Mouse (Mus musculus): ENCODE results near the gene Tdp1.
"Not testable (repeated sequence)": the region's sequence is repeated elsewhere in the genome, so short reads cannot be mapped to it uniquely, and the experiment has no call there.

The Tdp1 gene

DNA sequence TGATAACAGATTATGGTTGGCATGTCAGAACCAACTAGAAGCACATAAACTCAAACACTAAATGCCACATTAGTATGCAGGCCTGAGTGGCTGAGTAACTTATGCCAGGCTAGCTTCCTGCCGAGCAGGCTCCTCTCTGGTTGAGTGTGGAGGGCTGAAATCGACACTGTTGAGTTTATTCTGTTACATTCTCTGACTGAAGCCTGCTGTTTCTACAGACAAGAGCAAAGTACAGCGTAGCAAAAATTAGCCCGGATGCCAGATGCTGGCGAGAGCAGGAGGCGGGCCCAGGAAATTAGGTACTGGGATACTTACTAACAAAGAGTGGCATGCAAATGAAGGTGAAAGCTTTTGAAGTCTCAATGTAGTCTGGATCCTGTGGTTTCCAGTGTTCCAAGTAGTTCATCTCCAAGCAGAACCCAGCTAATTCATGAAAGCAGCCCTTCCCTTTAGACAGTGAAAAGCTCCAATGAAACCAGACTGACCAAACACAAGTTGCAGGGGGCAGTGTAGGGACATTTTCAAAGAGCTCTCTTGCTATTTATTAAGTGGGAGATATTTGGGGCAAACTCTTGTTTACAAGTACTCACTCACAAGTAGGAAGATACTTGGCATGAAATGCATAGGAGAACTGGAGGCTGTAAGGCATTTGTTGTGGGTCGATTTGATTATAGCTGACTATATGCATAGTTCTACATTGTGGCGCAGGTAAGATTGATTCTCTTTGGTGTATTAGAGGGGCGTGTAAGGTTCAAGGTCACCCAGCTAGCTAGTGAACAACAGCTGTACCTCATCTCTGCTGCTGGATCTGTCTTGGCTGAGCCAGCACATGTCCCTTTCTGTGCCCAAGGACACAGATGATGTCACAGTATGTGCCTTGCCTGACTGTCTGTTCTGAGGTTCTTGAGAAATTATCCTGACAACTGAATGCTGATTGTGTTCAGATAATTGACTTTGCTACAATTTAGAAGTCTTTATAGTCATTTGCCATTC is 74.0 kb downstream of the Tdp1 start:
- no peak for DNase-seq (ENCODE audit: low spot score in 2 of 2)

DNA sequence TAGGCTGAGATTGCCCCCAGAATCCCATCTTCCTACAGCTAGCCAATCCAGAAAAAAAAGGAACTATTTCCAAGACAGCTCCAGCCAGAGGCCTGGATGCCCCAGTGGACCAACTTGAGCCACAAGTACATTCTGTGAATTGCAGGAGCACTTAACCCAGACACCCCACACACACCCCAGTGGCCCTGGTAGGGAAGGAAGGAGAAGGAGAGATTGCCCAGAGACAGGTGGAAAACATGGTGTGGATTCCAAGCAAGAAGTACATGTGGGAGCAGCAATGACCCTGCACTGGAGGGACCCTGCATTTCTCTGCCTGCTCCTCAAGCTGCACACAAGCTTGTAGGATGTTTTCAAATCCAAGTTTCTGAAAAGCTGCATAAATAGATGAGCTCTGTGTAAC is 75.0 kb downstream of the Tdp1 start:
- no peak for DNase-seq (ENCODE audit: low spot score in 2 of 2)

DNA sequence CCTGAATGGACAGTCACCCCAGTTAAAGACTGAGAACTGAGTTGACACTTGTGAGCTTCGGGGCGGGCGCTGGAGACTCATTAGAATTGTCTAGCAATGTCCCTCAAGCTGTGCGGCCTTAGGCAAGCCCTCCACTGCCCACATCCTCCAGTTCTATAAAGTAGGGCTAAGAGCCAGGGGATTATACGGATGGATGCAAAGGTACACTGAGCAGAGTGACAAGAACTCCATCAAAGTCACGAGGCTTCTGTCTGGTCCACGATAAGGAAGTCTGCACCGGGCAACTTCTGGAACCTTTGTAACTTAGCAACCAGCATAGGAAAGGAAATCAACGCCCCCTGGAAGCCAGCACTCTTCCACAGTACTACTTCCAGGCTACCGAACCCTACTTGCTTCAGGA is 75.6 kb downstream of the Tdp1 start:
- no peak for DNase-seq (ENCODE audit: low spot score in 2 of 2)

DNA sequence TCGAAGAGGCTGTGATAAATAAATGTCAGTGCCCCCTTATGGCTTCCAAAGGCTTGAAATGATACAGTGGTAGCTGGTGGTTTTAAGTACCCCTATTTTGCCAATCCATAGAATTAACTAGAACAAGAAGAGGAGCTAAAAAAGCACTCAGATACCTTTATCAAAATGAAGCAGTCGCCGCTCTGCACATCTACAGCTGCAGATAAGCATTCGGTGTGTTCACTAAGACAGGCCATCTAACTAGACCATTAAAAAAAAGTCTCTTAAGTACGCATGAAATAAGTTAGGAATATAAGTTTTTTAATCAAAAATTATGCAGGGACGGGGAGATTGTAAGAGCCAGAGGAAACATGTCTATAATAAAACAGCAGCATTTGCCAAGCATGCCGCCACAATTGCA is 76.4 kb downstream of the Tdp1 start:
- no peak for DNase-seq (ENCODE audit: low spot score in 2 of 2)

DNA sequence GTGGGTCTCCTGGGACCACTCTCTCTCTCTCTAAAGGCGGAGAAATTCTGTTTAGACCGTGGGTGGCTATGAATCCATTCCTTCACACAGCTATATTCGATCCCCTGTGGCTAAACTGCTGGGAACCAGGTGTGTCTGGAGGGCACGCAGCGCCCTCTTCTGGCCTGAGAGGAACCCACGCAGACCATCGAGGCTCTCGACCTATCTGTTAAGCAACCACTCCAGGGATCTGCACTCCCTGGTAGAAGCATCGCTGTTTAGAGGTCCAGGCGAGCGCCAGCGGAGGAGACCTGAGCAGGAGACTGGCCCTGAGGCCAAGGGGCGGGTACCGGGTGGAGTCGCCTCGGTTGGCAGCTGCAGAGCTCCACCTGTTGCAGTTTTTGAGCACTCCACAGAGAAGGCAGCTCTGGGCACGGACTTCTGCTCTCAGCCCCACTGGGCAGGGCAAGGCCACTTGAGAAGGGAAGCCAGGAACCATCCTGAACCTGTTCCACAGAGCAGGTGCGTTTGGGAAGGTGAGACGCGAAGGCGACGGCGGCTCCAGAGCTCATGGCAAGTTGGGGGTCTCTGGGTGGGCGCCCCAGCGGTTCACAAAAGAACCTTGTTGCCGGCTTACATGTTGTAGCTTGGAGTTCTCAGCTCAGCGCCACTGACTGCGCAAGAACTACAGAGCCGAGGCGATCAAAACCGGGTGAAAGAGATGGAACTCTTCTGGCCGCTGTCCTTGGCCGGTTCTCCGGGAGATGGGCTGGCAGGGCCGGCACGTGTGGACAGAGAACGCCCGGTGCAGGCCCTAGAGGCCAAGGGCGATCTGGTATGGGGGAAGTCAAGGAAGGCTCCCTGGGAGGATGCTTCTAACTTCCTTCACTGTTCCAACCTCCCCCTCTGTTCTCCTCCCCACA is 80.2 kb downstream of the Tdp1 start, which contains the start of gene Kcnk13:
Gene Kcnk13 (plus strand): TSS at position 199 of the 902 bp plus-strand sequence.
- DNase-seq (ENCODE audit: low spot score in 2 of 2), result peak in 1 of 2 experiments; percentile 68

DNA sequence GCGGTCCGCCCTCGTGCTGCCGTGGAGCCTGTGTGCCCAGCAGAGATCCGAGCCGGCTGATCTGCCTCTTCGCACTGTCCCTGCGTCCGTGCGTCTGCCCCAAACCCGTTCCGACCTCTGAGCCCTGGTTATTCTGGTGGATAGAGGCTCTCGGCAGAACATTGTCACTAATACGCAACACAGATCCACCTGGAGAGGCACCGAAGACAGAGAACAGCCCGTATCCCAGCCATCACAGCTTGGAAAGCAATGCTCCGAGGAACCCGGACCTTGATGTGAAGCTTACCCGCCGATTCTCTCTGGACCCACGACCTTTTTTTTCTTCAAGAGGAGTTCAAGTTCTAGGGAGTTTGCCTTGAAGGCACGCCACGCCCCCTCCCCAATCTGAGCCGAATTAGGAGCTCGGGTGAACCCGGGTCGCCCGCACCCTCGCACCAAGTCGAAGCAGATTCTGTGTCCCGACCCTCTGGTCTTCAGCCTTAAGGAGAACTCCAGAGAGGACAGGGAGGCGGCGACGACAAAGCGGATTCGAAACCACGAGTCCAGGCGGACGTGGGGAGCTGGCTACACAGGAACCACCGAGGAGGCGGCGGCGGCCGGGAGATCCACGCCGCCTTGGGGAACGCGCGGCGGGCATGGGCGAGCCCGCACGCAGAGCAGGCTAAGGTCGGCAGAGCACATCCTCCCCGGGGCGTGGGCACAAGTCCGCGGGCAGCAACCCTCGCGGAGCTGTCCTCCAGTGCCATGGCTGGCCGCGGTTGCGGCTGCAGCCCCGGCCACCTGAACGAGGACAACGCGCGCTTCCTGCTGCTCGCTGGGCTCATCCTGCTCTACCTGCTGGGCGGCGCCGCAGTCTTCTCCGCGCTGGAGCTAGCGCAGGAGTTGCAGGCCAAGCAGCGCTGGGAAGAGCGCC is 81.1 kb downstream of the Tdp1 start:
- DNase-seq (ENCODE audit: low spot score in 2 of 2), result peak in 1 of 2 experiments; percentile 33

DNA sequence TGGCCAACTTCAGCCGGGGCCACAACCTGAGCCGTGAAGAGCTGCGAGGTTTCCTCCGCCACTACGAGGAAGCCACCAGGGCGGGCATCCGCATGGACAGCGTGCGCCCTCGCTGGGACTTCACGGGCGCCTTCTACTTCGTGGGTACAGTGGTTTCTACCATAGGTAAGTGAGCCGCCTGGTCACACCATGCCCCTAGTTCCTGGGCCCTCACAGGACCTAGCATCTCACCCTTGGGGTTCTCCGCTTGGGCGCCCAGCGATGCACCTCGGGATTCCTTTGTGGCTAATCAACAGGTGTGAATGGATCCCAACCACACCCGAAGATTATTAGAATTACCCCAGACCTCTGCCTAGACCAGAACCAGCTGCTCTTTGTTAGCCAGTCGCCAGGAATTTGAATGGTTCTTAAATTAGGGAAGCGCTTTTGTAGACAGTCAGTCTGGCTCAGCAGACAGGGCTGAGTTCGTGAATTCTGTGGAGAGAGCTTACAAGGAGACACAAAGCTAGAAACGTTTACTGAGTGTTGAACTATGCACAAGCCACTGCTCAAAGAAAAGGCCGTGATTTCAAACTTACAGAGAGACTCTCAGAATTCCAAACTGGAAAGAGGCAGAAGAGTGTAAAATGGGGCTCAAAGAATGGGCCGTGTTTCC is 81.9 kb downstream of the Tdp1 start:
- no peak for DNase-seq (ENCODE audit: low spot score in 2 of 2)

DNA sequence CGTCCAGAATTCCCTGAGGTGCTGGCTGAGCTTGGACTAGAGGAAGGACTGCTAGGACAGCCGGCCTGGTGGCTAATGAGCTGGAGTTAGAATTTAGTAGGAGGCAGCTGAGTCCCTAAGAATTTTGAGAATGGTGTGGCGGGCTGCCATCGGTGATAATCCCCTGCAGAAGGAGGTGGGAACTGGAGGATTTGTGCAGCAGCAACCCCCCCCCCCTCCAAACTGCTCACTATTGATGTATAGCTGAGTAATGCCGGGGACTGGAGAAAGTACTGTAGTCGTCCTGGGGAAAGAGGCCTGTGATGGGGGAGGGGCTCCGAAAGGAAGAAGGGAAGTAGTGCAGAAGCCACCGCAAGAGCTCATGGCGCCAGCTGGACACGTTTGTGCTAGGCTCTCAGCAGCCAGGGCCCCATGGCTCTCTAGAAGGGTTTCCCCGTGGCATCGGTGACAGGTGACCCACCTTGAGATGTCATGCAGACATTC is 82.6 kb downstream of the Tdp1 start:
- no peak for DNase-seq (ENCODE audit: low spot score in 2 of 2)

DNA sequence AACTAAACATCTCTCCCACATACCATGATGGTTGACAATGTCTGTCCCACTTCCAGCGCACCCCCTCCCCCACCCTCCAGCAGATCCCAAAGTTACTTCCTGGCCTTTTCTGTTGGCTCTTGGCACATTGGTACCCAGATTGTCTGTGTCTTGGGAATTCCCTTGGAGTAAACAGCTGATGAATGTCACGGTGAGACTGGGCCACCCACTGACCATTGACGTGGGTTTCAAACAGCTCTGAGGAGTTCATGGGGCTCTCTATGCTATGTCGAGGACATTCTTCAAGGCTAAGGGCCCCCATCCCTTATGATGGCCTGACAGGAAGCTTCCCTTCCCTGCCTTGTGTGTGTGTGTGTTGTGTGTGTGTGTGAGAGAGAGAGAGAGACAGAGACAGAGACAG is 85.6 kb downstream of the Tdp1 start:
- no peak for DNase-seq (ENCODE audit: low spot score in 2 of 2)

DNA sequence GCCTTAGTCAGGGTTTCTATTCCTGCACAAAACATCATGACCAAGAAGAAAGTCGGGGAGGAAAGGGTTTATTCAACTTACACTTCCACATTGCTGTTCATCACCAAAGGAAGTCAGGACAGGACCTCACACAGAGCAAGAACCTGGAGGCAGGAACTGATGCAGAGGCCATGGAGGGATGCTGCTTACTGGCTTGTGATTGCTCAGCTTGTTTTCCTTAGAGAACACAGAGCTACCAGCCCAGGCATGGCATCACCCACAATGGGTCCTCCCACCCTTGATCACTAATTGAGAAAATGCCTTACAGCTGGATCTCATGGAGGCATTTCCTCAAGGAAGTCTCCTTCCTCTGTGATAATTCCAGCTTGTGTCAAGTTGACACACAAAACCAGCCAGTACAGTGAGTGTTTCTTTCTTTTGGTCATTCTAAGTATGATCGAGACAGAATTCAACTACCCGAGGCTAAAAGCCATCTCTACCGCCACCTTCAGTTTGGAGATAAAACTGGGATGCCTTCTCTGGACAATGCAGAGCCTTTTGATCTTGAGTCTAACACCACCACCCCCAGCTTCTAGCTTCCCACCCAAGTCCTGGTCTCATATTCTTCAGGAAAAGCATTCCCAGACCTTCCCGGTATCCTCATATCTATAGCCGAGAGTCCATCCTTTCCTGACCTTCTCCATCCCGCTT is 87.0 kb downstream of the Tdp1 start:
- not testable (repeated sequence) for DNase-seq (ENCODE audit: low spot score in 2 of 2)

DNA sequence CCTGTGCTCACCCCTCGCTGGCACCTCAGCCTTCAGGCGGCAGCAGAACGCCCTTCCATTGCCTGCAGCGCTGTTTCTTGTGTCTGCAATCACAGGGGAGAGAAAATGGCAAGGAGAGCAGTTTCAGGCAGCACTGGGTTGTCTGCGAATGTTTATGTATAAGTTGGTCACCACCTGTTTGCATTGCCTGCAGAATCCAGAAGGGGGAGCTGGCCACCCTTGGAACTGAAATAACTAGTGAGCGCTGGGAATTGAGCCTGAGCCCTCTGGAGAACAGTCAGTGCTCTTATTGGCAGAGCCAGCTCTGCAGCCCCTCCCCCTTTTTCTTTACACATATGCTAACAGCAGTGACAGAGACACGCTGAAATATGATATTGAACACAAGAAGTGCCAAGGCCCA is 88.5 kb downstream of the Tdp1 start:
- no peak for DNase-seq (ENCODE audit: low spot score in 2 of 2)

DNA sequence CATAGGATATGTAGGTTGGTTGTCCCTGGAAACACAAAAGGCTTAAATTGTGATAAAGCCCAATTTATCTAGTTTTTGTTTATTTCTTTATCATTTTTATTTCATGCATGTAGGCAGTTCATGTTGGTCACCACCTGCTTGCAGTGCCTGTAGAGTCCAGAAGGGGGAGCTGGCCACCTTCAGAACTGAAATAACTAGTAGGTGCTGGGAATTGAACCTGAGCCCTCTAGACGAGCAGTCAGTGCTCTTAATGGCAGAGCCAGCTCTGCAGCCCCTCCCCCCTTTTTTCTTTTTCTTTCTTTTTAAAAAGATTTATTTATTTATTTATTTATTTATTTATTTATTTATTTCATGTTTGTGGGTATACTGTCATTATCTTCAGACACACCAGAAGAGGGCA is 89.3 kb downstream of the Tdp1 start:
- DNase-seq (ENCODE audit: low spot score in 2 of 2), result no peak

DNA sequence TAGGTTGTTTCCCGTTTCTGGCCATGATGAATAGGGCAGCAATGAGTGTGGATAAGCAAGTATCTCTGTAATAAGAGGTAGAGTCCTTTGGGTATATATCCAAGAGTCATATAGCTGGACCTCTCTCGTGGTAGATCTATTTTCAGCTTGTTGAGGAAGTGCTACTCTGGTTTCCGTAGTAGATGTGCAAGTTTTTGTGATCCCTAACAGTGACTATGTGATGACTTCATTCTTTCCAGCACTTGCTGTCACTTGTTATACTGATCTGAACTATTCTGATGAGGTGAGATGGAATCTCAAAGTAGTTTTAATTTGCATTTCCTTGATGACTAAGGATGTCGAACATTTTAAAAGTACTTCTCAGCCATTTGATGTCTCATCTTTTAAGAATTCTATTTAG is 95.2 kb downstream of the Tdp1 start:
- no peak for DNase-seq (ENCODE audit: low spot score in 2 of 2)

DNA sequence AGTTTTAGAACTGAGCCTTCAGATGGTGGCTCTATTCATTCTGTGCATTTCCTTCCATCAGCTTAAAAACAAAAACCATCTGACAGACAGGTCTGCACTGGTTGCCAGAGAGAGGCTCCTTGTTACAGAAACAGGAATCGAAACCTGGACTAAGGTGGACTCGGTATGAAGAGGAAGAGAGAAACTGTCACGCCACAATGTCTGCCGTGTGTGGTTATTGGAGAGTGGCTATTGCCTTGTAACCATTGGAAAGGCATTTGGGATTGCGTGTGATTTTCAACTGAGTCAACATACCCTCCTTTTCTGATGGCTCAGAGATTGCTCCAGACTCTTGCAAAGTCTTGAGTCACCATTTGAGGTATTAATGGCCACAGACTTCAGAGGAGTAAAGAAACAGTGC is 102.5 kb downstream of the Tdp1 start:
- no peak for DNase-seq (ENCODE audit: low spot score in 2 of 2)

DNA sequence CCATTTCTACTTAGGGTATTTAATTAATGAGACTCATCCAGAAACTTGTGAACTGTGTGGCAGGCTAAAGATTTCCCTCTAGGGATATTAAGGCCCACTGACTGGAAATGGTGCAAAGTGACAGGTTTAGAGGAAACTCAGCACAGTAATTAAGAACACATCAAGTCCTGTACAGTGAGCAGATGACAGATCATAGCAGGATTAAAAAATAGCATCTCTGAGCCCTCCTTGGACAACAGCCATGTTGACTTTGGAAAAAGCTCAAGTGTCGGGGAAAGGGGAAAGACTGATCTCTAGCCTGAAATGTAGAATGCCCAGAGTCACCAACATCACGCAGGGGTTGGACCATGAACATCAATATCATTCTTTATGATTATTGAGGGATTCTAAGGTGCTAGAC is 103.8 kb downstream of the Tdp1 start:
- no peak for DNase-seq (ENCODE audit: low spot score in 2 of 2)

DNA sequence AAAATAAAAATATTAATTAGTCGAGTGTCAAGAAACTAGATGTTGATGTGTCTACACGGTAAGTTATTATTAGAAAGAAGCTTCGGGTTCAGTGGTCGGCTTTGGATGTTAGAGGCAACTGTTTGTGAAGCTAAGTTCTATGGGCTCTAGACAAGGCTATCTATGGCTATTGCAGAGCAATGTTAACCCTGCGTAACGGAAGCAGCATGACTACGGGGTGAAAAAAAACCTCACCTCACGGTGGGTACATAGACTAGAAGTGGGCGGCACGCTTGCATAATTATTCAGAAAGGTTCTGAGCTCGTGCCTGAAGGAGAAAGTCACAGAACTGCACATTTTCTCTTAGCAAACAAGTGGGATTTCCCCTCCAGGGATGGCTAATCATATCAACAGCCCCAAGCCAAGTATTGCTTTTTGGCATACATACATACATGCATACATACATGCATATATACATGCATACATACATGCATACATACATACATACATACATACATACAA is 108.1 kb downstream of the Tdp1 start:
- DNase-seq (ENCODE audit: low spot score in 2 of 2), result no peak

DNA sequence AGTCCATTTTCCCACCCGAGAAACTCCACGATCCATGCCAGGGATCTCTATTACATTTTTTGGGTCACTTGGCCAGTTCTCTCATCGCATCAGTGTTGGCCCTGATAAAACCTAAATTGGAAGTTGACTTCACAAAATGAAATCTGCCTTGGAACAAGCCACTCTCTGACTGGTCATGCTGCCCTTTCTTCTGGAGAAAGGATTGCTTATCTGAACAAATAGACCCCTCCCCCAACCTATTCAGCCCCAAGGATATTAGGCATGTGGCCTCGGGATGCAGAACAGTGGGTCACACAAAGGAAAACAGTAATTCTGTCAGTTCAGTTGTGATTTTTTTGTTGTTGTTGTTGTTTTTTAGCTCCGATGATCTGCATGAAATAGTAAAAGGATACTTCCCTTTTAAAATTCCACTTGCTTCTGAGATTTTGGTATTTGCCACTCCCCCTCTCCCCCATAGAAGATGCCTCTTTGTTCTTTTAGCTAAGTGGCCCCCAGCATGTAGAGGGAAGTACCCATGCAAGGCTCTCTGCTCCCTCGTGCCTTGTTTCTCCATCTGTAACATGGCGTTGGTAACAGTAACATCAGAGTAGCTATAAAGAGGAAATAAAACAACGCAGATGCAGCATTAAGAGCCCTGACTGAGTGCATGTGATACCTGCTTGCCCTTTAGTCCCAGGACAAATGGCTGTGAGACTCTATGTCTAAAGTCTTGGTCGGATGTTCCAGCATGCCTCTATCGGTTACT is 109.0 kb downstream of the Tdp1 start:
- no peak for DNase-seq (ENCODE audit: low spot score in 2 of 2)

DNA sequence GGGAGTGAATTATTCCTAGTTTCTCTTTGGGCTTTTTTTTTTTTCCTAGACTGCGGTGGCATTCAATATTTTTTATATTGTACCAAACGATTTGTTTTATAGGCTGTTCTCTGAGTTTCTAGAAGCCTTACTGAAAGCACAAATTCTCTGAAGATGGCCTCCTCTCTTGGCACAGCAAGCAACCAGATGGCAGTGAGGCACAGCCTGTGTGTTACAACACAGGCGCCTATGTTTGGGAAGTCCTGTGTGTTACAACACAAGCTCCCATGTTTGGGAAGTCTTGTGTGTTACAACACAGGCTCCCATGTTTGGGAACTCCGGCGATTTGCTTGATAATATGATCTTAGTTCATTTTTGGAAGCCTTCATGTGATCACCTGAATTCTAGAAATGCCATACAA is 111.6 kb downstream of the Tdp1 start:
- no peak for DNase-seq (ENCODE audit: low spot score in 2 of 2)

DNA sequence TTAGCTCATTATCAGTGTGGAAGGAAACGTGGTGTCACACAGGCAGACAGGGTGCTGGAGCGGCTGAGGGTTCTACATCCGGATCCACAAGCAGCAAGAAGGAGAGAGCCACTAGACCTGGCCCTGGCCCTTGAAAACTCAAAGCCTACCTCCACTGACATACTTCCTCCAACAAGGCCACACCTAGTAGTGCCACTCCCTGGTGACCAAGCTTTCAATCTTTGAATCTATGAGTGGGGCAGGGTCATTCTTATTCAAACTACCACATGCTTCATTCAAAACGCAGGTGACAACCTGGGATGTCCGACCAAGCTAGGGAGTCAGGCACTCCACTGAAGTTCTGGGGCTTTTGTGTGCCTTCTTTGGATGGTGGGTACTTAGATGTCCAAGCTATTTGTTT is 115.4 kb downstream of the Tdp1 start:
- DNase-seq (ENCODE audit: low spot score in 2 of 2), result no peak
